Mouse (Mus musculus): Measurements from ENCODE around the gene Lgsn.

GRCm38 (mm10) chr1:31196959-31197358 lies 20.8 kb downstream of the Lgsn start:
- TF ChIP-seq CTCF (conservative IDR thresholded peaks at IDR 0.05; ENCODE audit: insufficient read depth, insufficient read length, low read depth, low read length): no peak
- TF ChIP-seq POLR2A (IDR thresholded peaks at IDR 0.05; ENCODE audit: low read depth, low read length): no peak
